Mouse (Mus musculus) liver, embryonic 11.5 days (tissue): ENCODE measurements around the gene Aacs. TPM values are rescaled to one million over a fixed set of nuclear protein-coding genes. Genes with fewer than 3 reads are reported as not detected.

Source experiments
- ATAC-seq: fragments of 200-750 bp; cut with Nextera tagmentation; replicated peaks from 2 replicates; pipeline ENCODE4 v1.8.0; 2017; ENCODE audit warnings: moderate number of reproducible peaks, mild to moderate bottlenecking, moderate TSS enrichment, moderate library complexity; ENCODE audit not compliant: low FRiP score
- DNase-seq: peaks from one replicate; pipeline ENCODE4 v3.0.0-alpha.2; 2017; ENCODE audit warnings: low spot score
- H3K27ac ChIP-seq: fragments of 300-500 bp; sonication (generic); 2 replicates; pipeline ENCODE4 v1.5.1; 2014; ENCODE audit warnings: mild to moderate bottlenecking, low read depth, low read length, control low read depth
- H3K27me3 ChIP-seq: fragments of 300-500 bp; sonication (generic); replicated peaks from 2 replicates; pipeline ENCODE4 v1.6.1; 2014; ENCODE audit warnings: low read length, mixed read lengths; ENCODE audit not compliant: control insufficient read depth, insufficient read depth
- H3K36me3 ChIP-seq: fragments of 300-500 bp; sonication (generic); 2 replicates; pipeline ENCODE4 v1.6.1; 2014; ENCODE audit warnings: mild to moderate bottlenecking, low read length, moderate library complexity, mixed read lengths; ENCODE audit not compliant: control insufficient read depth, insufficient read depth
- H3K4me1 ChIP-seq: fragments of 300-500 bp; sonication (generic); replicated peaks from 2 replicates; pipeline ENCODE4 v1.6.1; 2014; ENCODE audit warnings: low read length, mixed read lengths; ENCODE audit not compliant: control insufficient read depth, insufficient read depth
- H3K4me2 ChIP-seq: fragments of 300-500 bp; sonication (generic); 2 replicates; pipeline ENCODE4 v1.6.1; 2014; ENCODE audit warnings: mild to moderate bottlenecking, control low read depth, moderate library complexity
- H3K4me3 ChIP-seq: fragments of 300-500 bp; sonication (generic); 2 replicates; pipeline ENCODE4 v1.5.1; 2014; ENCODE audit warnings: low read depth, low read length, control low read depth
- H3K9ac ChIP-seq: fragments of 300-500 bp; sonication (generic); 2 replicates; pipeline ENCODE4 v1.6.1; 2014; ENCODE audit warnings: low read depth, low read length, control low read depth
- H3K9me3 ChIP-seq: fragments of 300-500 bp; sonication (generic); 2 replicates; pipeline ENCODE4 v1.6.1; 2016; ENCODE audit warnings: low read length, inconsistent platforms, mixed read lengths; ENCODE audit not compliant: control insufficient read depth
- WGBS: fragments of 180-500 bp; shearing (Covaris S2); extraction: QIAGEN DNeasy Blood & Tissue Kit; methylation state at CpG from one replicate; pipeline ENCODE4 v1.1.7; 2014; 5-methylcytosine and 5-hydroxymethylcytosine counted together
- polyA plus RNA-seq: library from polyadenylated mRNA; unstranded; fragments of >200 nt; fragmentation: Nextera tagmentation; extraction: Ambion mirVana; gene quantifications from 2 replicates; pipeline ENCODE4 v1.2.1, GENCODE M21; 2014

Aacs gene
- polyA plus RNA-seq, 1 experiment from 2014 or later, result 29.7 TPM

DNA sequence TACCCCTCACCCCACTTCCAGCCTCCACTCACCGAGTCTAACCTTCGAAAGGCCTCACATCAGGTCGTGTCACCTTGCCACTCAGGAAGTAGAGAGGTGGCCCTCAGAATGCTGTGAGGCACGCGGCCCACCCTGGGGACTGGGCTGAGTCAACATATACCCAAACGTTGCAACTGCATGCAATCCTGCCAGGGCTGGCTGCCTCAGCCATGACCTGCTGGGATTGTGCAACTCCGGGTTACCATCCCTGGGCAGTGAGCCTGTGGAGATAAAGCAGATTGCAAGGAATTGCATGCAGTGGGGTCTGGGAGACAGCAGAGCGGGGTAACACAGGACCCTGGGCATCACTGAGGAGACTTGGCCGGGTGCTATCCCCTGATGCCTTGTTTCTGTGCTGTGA is 23.0 kb upstream of the Aacs start:
- no peak overlapping the region for H3K4me2 ChIP-seq
- H3K9ac ChIP-seq, result no peak overlapping the region
- H3K27me3 ChIP-seq, result no peaks in the 10 kb centered on the region
- 76% methylated on average over 9 of the region's 9 CpGs for WGBS
- peak overlapping the region; percentile 19; the same call in 1 of the 2 replicates for H3K27ac ChIP-seq
- H3K4me1 ChIP-seq, result peaks cover 13% of the 10 kb centered on the region
- DNase-seq (no peak), ATAC-seq (no peak)
- H3K9me3 ChIP-seq, result no peaks in the 10 kb centered on the region
- H3K4me3 ChIP-seq, result no peak overlapping the region
- H3K36me3 ChIP-seq, result peaks cover 14% of the 10 kb centered on the region; the same call in 1 of the 2 replicates

DNA sequence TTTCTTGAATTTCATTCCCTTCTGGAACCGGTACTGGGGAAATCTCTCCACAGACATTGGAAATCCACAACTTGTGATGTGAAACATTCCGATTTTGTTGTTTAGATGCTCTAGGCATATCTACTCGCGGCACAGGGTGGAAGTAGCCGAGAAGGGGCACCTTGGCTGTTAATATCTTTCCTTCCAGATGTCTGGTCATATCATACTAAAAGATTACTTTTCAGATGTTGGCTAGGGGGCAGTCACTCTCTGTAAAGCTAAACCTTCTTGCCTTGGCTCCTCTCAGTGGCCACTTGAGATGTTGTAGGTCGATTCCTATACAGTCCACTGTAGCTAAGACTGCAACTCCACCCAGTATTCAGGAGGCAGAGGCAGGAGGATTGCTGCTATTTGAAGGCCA is 19.5 kb upstream of the Aacs start:
- peaks cover 15% of the 10 kb centered on the region for H3K4me1 ChIP-seq
- no peak overlapping the region for H3K9ac ChIP-seq
- 67% methylated on average over 6 of the region's 6 CpGs for WGBS
- peak; percentile 65 for ATAC-seq
- H3K27ac ChIP-seq, result no peak overlapping the region
- H3K9me3 ChIP-seq, result no peaks in the 10 kb centered on the region
- no peak for DNase-seq
- H3K27me3 ChIP-seq, result no peaks in the 10 kb centered on the region
- peaks cover 14% of the 10 kb centered on the region; the same call in 1 of the 2 replicates for H3K36me3 ChIP-seq
- no peak overlapping the region for H3K4me2 ChIP-seq
- no peak overlapping the region for H3K4me3 ChIP-seq

DNA sequence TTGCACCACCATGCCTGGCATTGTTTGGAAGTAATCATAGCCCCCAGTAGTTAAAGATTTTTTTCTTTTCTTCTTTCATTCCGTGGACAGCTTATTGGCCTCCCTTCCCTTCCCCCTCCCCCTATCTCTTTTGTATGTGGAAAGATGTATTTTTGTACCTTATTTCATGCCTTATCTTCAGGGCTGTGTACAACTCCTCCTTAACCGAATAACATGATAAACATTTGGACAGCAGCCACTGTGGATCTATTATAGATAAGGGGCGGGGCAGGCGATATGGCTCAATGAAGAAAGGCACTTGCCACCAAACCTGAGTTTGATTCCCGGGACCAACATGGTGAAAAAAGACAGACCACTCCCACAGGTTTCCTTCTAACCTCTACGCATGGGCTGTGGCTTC is 18.1 kb upstream of the Aacs start:
- H3K4me1 ChIP-seq, result peaks cover 18% of the 10 kb centered on the region
- H3K4me2 ChIP-seq, result peak overlapping the region; percentile 36

DNA sequence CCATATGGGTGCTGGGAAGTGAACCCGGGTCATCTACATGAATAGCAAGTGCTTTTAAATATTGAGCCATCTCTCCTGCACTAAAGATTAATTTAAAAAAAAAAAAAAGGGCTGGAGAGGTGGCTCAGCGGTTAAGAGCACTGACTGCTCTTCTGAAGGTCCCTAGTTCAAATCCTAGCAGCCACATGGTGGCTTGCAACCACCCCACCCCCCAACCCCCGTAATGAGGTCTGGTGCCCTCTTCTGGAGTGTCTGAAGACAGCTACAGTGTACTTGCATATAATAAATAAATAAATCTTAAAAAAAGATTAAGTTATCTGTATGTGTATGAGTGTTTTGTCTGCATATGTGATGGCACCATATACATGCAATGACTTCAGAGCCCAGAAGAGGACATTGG is 15.0 kb upstream of the Aacs start:
- no peak overlapping the region for H3K4me2 ChIP-seq
- no peaks in the 10 kb centered on the region for H3K27me3 ChIP-seq
- H3K27ac ChIP-seq, result no peak overlapping the region
- H3K36me3 ChIP-seq, result peaks cover 2% of the 10 kb centered on the region; the same call in 1 of the 2 replicates
- H3K4me3 ChIP-seq, result no peak overlapping the region
- H3K4me1 ChIP-seq, result peaks cover 26% of the 10 kb centered on the region
- whole genome bisulfite sequencing, result 74% methylated on average over 3 of the region's 3 CpGs
- DNase-seq (no peak), ATAC-seq (no peak)
- no peaks in the 10 kb centered on the region for H3K9me3 ChIP-seq
- no peak overlapping the region for H3K9ac ChIP-seq

More for the DNA sequence above, 18.1 kb upstream of the Aacs start:
- peaks cover 14% of the 10 kb centered on the region; the same call in 1 of the 2 replicates for H3K36me3 ChIP-seq
- WGBS, result 61% methylated on average over 6 of the region's 6 CpGs
- no peaks in the 10 kb centered on the region for H3K9me3 ChIP-seq
- DNase-seq, result no peak
- H3K27me3 ChIP-seq, result no peaks in the 10 kb centered on the region
- no peak overlapping the region for H3K9ac ChIP-seq
- H3K27ac ChIP-seq, result no peak overlapping the region; the same call in 1 of the 2 replicates
- H3K4me3 ChIP-seq, result no peak overlapping the region
- ATAC-seq, result peak; percentile 48

DNA sequence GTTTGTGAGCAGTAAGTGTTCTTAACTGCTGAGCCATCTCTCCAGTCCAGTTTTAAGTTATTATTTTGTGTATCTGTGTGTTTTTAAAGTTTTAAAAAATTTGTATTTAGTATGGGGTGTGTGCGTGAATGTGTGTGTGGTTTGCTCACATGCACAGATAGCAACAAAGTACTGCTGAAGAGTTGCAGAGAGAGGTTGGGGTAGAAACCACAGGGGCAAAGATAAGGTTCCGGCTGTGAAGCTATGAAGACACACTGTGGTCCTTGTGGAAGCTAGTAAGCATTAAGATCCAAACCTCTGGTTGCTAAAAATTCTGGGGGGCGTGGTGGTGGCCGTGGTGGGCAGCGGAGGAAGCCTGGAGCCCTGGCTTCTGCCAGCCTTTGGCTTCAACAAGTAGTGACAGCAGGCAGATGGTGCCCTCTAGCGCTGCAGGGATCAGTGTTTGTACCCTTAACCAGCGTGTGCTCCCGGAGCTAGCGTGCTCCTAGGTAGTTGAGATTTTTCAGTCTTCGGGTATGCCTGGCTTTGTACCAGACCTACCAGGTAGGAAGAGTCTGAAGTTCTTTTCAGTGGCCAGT is 13.7 kb upstream of the Aacs start:
- Histone ChIP-seq H3K9me3 (no peaks in the 10 kb centered on the region), H3K27ac (peak overlapping the region; percentile 2; the same call in 1 of the 2 replicates), H3K9ac (0 out of 2 replicates have a peak overlapping the region, but pooled peaks have one; percentile 7), H3K4me1 (peaks cover 17% of the 10 kb centered on the region), H3K4me2 (peak overlapping the region; percentile 23), H3K4me3 (no peak overlapping the region), H3K36me3 (no peaks in the 10 kb centered on the region), H3K27me3 (no peaks in the 10 kb centered on the region)
- DNase-seq (no peak), ATAC-seq (no peak)
- WGBS, result 37% methylated on average over 10 of the region's 10 CpGs

DNA sequence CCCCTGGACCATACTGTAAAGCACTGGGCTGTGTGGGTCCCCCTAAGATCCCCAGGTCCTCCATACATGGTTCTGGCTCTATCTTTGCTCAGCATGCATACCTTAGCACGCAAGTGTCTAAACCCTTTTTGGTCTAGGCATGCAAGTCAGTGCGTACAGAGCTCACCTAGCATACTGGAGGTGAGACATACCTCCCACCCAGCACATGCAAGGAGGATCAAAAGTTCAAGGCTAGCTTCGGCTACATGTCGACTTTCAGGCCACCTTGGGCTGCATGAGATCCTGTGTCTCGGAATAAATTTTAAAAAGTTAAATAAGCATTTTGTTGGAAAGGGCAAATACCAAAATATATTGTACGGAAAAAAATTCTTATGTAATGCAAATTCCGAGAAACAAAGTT is 10.4 kb upstream of the Aacs start:
- peaks cover 13% of the 10 kb centered on the region for H3K4me1 ChIP-seq
- WGBS, result 40% methylated on average over 7 of the region's 7 CpGs

DNA sequence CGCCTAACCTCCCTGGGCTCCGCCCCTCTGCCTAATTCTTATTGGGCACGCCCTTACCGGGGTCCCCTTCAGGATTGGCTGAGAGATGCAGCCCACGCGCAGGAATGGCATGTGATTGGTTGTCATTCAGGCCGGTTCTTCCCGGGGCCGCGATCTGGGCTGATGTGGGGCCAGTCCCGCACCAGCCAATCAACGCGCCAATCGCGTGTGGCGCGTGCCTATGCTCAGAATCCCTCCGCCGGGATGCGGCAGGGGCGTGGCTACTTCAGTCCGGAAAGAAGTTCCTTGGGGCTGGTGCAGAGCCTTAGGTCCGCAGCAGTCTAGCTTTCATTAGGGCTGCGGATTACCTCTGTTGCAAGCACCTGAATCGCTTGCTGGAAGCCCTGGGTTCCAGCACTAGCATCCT is 9.9 kb upstream of the Aacs start:
- peak overlapping the region; percentile 44 for H3K4me3 ChIP-seq
- DNase-seq, result peak; percentile 93
- peak overlapping the region; percentile 53; the same call in 1 of the 2 replicates for H3K9ac ChIP-seq
- peak overlapping the region; percentile 79; the same call in 1 of the 2 replicates for H3K27ac ChIP-seq
- under 1% methylated on average over 25 of the region's 25 CpGs for WGBS
- no peaks in the 10 kb centered on the region for H3K27me3 ChIP-seq
- peaks cover 13% of the 10 kb centered on the region for H3K4me1 ChIP-seq
- H3K9me3 ChIP-seq, result no peaks in the 10 kb centered on the region
- peak; percentile 98 for ATAC-seq
- peak overlapping the region; percentile 68 for H3K4me2 ChIP-seq
- no peaks in the 10 kb centered on the region for H3K36me3 ChIP-seq

More for the DNA sequence above, 10.4 kb upstream of the Aacs start:
- H3K36me3 ChIP-seq, result no peaks in the 10 kb centered on the region
- DNase-seq (no peak), ATAC-seq (no peak)
- H3K4me2 ChIP-seq, result peak overlapping the region; percentile 68
- no peaks in the 10 kb centered on the region for H3K27me3 ChIP-seq
- peak overlapping the region; percentile 79 for H3K27ac ChIP-seq
- H3K9ac ChIP-seq, result peak overlapping the region; percentile 55; the same call in 1 of the 2 replicates
- H3K4me3 ChIP-seq, result 0 out of 2 replicates have a peak overlapping the region, but pooled peaks have one; percentile 44
- H3K9me3 ChIP-seq, result no peaks in the 10 kb centered on the region

DNA sequence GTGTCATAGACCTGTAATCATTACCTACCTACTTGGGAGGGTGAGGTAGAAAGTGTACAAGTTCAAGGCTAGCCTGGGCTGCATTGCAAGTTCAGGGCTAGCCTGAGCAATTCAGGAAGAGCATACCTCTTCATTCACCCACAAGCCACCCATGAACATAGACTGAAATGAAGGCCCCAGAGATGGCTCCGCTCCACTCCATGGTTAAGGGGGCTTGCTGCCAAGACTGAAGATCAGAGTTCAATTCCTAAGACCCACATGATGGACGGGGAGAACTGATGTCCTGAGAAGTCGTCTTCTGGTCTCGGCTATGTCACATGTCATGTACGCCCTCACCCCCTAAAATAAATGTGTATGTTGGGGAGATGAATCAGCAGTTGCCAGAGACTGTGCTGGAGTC is 9.1 kb upstream of the Aacs start:
- Histone ChIP-seq H3K27me3 (no peaks in the 10 kb centered on the region), H3K36me3 (no peaks in the 10 kb centered on the region), H3K9ac (no peak overlapping the region), H3K4me2 (peak overlapping the region; percentile 68), H3K4me3 (no peak overlapping the region), H3K4me1 (peaks cover 13% of the 10 kb centered on the region), H3K27ac (no peak overlapping the region), H3K9me3 (no peaks in the 10 kb centered on the region)
- WGBS, result 81% methylated on average over 5 of the region's 5 CpGs
- no peak for DNase-seq
- ATAC-seq, result no peak

DNA sequence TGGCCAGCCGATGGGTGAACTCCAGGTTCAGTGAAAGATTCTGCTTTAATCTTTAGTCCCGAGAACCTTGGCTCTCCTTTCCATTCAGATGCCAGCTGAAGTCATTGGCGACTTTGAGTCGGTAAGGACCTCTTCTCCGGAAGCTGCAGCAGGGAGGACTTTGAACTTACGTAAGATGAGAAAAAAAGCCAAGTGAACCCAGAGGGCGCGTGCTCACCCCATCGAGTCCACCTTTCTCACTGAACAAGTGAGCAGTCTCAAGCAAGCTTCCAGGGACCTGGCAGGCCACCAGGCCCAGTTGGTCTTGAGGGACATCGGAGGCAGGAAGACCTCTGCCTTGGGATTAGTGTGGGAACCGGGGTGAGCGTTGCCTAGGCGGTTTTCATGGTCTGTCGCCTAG is 8.4 kb upstream of the Aacs start:
- Histone ChIP-seq H3K27ac (no peak overlapping the region), H3K36me3 (no peaks in the 10 kb centered on the region), H3K27me3 (no peaks in the 10 kb centered on the region), H3K4me1 (peaks cover 13% of the 10 kb centered on the region), H3K4me3 (no peak overlapping the region), H3K9ac (no peak overlapping the region), H3K4me2 (no peak overlapping the region), H3K9me3 (no peaks in the 10 kb centered on the region)
- DNase-seq (no peak), ATAC-seq (no peak)
- WGBS, result 84% methylated on average over 14 of the region's 14 CpGs
